Mouse (Mus musculus): Measurements from ENCODE around the gene Erv3.

DNA sequence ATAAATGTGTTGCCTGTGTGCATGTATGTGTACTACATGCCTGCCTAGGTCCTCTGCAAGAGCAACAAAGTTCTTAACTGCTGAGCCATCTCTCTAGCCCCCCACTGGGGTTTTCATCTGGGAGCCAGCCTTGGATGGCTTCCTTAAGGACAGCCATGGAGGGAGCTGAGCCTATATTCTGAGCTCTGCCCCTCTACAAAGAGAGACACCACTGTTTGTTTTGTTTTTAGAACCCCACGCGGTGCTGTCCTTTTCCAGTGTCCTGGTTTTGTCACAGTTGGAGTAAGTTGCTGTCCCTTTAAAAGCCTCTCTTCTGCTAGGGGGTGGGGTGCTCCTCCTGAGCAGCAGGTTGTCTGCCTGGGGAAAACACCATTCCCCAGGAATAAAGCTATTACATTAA, 27.7 kb downstream of the Erv3 start:
- no peak for TF ChIP-seq CTCF (IDR thresholded peaks at IDR 0.05; ENCODE audit: borderline replicate concordance, insufficient read depth, low read length)
- TF ChIP-seq POLR2A (IDR thresholded peaks at IDR 0.05; ENCODE audit: low read depth, low read length) = no peak

All from embryonic fibroblast, embryonic 13.5 days (primary cell).